Mouse (Mus musculus): ENCODE data around the gene Fbxl14. TPM values are rescaled to one million over a fixed set of nuclear protein-coding genes. Genes with fewer than 3 reads are reported as not detected.
"Not testable (repeated sequence)": the region's sequence is repeated elsewhere in the genome, so short reads cannot be mapped to it uniquely, and the experiment has no call there.

Fbxl14 gene
- 5.3 and 6.0 TPM in 2 replicates for polyA plus RNA-seq (2014; fragmentation: Nextera tagmentation; extraction: Ambion mirVana)

GRCm38 (mm10) chr6:119479343-119479875 lies at the start of gene Fbxl14:
Gene Fbxl14 (plus strand): TSS chr6:119479668.
- peak; percentile 86 for ATAC-seq (ENCODE audit: insufficient number of reproducible peaks, insufficient read depth, low FRiP score, low read depth)
- peak within 1 kb of the TSS; percentile 81 for H3K9ac ChIP-seq (replicated peaks; ENCODE audit: low read depth, low read length)
- H3K27me3 ChIP-seq (ENCODE audit: control insufficient read depth, insufficient read depth, low read length), result no peaks in the 10 kb centered on the region
- H3K9me3 ChIP-seq (ENCODE audit: control insufficient read depth, low read depth, low read length), result no peaks in the 10 kb centered on the region
- H3K27ac ChIP-seq (ENCODE audit: low read length), result peak within 1 kb of the TSS; percentile 98
- peaks cover 4% of the 10 kb centered on the region for H3K36me3 ChIP-seq (ENCODE audit: control insufficient read depth, insufficient read depth, low read length)
- peak within 1 kb of the TSS; percentile 82 for H3K4me3 ChIP-seq (ENCODE audit: low read depth, low read length)
- peak within 1 kb of the TSS; percentile 100 for H3K4me2 ChIP-seq (replicated peaks; ENCODE audit: low read depth, low read length)
- H3K4me1 ChIP-seq (ENCODE audit: control insufficient read depth, insufficient read depth, low read length), result peaks cover 28% of the 10 kb centered on the region
- WGBS, result under 1% methylated on average over 58 of the region's 101 CpGs

GRCm38 (mm10) chr6:119430508-119430907 lies 49.0 kb upstream of the Fbxl14 start:
- no peak; the same call in 1 of the 2 replicates for ATAC-seq (ENCODE audit: insufficient number of reproducible peaks, insufficient read depth, low FRiP score, low read depth)
- Histone ChIP-seq H3K4me2 (replicated peaks; ENCODE audit: low read depth, low read length) (no peak overlapping the region), H3K27ac (ENCODE audit: low read length) (no peak overlapping the region), H3K36me3 (ENCODE audit: control insufficient read depth, insufficient read depth, low read length) (no peaks in the 10 kb centered on the region; the same call in 1 of the 2 replicates), H3K27me3 (ENCODE audit: control insufficient read depth, insufficient read depth, low read length) (no peaks in the 10 kb centered on the region), H3K4me1 (ENCODE audit: control insufficient read depth, insufficient read depth, low read length) (no peaks in the 10 kb centered on the region), H3K4me3 (ENCODE audit: low read depth, low read length) (no peak overlapping the region), H3K9me3 (ENCODE audit: control insufficient read depth, low read depth, low read length) (no peaks in the 10 kb centered on the region), H3K9ac (replicated peaks; ENCODE audit: low read depth, low read length) (no peak overlapping the region)
- 52% methylated on average over 2 of the region's 2 CpGs for WGBS

DNA sequence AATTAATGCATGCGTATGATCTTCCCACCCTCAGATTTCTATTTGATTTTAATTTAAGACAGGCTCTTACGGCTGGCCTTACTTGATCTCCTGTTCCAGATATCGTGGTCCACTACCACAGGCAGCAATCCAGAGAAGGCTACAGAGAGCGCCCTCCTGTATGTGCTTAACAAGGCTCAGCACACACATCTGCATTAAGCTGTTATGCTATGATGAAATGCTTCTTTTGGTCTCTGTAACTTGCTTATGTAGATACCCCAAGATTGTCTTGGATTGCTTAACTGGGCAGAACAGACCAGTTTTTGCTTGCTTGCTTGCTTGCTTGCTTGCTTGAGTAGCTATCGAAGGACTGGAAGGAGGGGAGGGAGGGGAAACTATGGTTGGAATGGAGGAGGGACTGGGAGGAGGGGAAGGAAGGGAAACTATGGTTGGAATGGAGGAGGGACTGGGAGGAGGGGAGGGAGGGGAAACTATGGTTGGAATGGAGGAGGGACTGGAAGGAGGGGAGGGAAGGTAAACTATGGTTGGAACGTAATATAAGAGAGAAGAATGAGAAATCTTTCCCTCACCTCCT lies 47.6 kb upstream of the Fbxl14 start:
- 71% methylated on average over 6 of the region's 6 CpGs for WGBS

DNA sequence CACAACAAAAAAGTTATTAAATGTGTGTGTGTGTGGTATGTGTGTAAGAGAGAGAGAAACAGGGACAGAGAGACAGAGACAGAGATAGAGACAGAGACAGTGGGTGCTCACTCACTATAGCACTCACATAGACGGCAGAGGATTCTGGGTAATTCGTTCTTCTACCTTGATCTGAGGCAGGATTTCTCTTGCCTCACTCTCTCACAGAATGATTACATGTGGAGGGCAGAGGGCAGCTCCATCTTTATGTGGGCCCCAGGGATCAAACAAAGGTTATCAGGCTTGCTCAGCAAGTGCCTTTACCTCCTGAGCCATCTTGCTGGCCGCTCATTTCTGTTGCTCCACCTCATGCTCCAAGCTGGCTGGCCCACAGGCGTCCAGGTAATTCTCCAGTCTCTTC lies 45.1 kb upstream of the Fbxl14 start:
- Histone ChIP-seq H3K27me3 (ENCODE audit: control insufficient read depth, insufficient read depth, low read length) (no peaks in the 10 kb centered on the region), H3K36me3 (ENCODE audit: control insufficient read depth, insufficient read depth, low read length) (no peaks in the 10 kb centered on the region; the same call in 1 of the 2 replicates), H3K4me2 (replicated peaks; ENCODE audit: low read depth, low read length) (no peak overlapping the region), H3K9me3 (ENCODE audit: control insufficient read depth, low read depth, low read length) (no peaks in the 10 kb centered on the region), H3K4me1 (ENCODE audit: control insufficient read depth, insufficient read depth, low read length) (no peaks in the 10 kb centered on the region), H3K9ac (replicated peaks; ENCODE audit: low read depth, low read length) (no peak overlapping the region), H3K27ac (ENCODE audit: low read length) (no peak overlapping the region), H3K4me3 (ENCODE audit: low read depth, low read length) (no peak overlapping the region)
- no peak for ATAC-seq (ENCODE audit: insufficient number of reproducible peaks, insufficient read depth, low FRiP score, low read depth)
- WGBS, result 63% methylated on average over 4 of the region's 4 CpGs

More for the DNA sequence above, 47.6 kb upstream of the Fbxl14 start:
- Histone ChIP-seq H3K4me3 (ENCODE audit: low read depth, low read length) (no peak overlapping the region), H3K9ac (replicated peaks; ENCODE audit: low read depth, low read length) (no peak overlapping the region), H3K27me3 (ENCODE audit: control insufficient read depth, insufficient read depth, low read length) (no peaks in the 10 kb centered on the region), H3K27ac (ENCODE audit: low read length) (no peak overlapping the region), H3K4me1 (ENCODE audit: control insufficient read depth, insufficient read depth, low read length) (no peaks in the 10 kb centered on the region), H3K9me3 (ENCODE audit: control insufficient read depth, low read depth, low read length) (no peaks in the 10 kb centered on the region), H3K36me3 (ENCODE audit: control insufficient read depth, insufficient read depth, low read length) (no peaks in the 10 kb centered on the region; the same call in 1 of the 2 replicates), H3K4me2 (replicated peaks; ENCODE audit: low read depth, low read length) (no peak overlapping the region)
- no peak for ATAC-seq (ENCODE audit: insufficient number of reproducible peaks, insufficient read depth, low FRiP score, low read depth)

- H3K9me3 ChIP-seq (ENCODE audit: control insufficient read depth, low read depth, low read length), result no peaks in the 10 kb centered on the region
- H3K4me3 ChIP-seq (ENCODE audit: low read depth, low read length), result no peak overlapping the region
- H3K27me3 ChIP-seq (ENCODE audit: control insufficient read depth, insufficient read depth, low read length), result no peaks in the 10 kb centered on the region
- no peak overlapping the region for H3K4me2 ChIP-seq (replicated peaks; ENCODE audit: low read depth, low read length)
- H3K4me1 ChIP-seq (ENCODE audit: control insufficient read depth, insufficient read depth, low read length), result no peaks in the 10 kb centered on the region
- ATAC-seq (ENCODE audit: insufficient number of reproducible peaks, insufficient read depth, low FRiP score, low read depth), result no peak
- 57% methylated on average over 8 of the region's 8 CpGs for WGBS
- peaks cover 3% of the 10 kb centered on the region; the same call in 1 of the 2 replicates for H3K36me3 ChIP-seq (ENCODE audit: control insufficient read depth, insufficient read depth, low read length)
- no peak overlapping the region for H3K9ac ChIP-seq (replicated peaks; ENCODE audit: low read depth, low read length)
- H3K27ac ChIP-seq (ENCODE audit: low read length), result no peak overlapping the region
These were observed 41.3 kb upstream of the Fbxl14 start for GRCm38 (mm10) chr6:119437894-119438761.

DNA sequence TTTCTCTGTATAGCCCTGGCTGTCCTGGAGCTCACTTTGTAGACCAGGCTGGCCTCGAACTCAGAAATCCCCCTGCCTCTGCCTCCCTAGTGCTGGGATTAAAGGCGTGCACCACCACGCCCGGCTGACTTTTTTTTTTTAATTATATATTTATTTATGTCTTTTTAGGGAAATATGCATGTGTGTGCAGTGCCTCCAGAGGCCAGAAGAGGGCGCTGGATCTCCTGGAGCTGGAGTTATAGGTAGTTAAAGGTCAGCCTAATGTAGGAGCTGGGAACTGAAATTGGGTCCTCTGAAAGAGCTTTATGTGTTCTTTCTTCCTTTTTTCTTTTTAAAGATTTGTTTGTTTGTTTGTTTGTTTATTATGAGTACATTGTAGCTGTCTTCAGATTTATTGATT lies 36.7 kb upstream of the Fbxl14 start:
- ATAC-seq (ENCODE audit: insufficient number of reproducible peaks, insufficient read depth, low FRiP score, low read depth); H3K4me2 ChIP-seq (replicated peaks; ENCODE audit: low read depth, low read length); H3K36me3 ChIP-seq (ENCODE audit: control insufficient read depth, insufficient read depth, low read length); H3K27me3 ChIP-seq (ENCODE audit: control insufficient read depth, insufficient read depth, low read length); H3K4me3 ChIP-seq (ENCODE audit: low read depth, low read length); H3K9me3 ChIP-seq (ENCODE audit: control insufficient read depth, low read depth, low read length); H3K9ac ChIP-seq (replicated peaks; ENCODE audit: low read depth, low read length); H3K27ac ChIP-seq (ENCODE audit: low read length); H3K4me1 ChIP-seq (ENCODE audit: control insufficient read depth, insufficient read depth, low read length): not testable (repeated sequence)
- 85% methylated on average over 5 of the region's 5 CpGs for WGBS

GRCm38 (mm10) chr6:119443742-119444645 lies 35.5 kb upstream of the Fbxl14 start:
- no peaks in the 10 kb centered on the region for H3K9me3 ChIP-seq (ENCODE audit: control insufficient read depth, low read depth, low read length)
- no peaks in the 10 kb centered on the region for H3K27me3 ChIP-seq (ENCODE audit: control insufficient read depth, insufficient read depth, low read length)
- 26% methylated on average over 12 of the region's 12 CpGs for WGBS
- peak overlapping the region; percentile 14; the same call in 1 of the 2 replicates for H3K4me3 ChIP-seq (ENCODE audit: low read depth, low read length)
- 0 out of 2 replicates have a peak overlapping the region, but pooled peaks have one; percentile 10 for H3K9ac ChIP-seq (replicated peaks; ENCODE audit: low read depth, low read length)
- ATAC-seq (ENCODE audit: insufficient number of reproducible peaks, insufficient read depth, low FRiP score, low read depth), result peak; percentile 73; the same call in 1 of the 2 replicates
- H3K36me3 ChIP-seq (ENCODE audit: control insufficient read depth, insufficient read depth, low read length), result peaks cover 3% of the 10 kb centered on the region; the same call in 1 of the 2 replicates
- peaks cover 9% of the 10 kb centered on the region; the same call in 1 of the 2 replicates for H3K4me1 ChIP-seq (ENCODE audit: control insufficient read depth, insufficient read depth, low read length)
- H3K4me2 ChIP-seq (replicated peaks; ENCODE audit: low read depth, low read length), result peak overlapping the region; percentile 36
- peak overlapping the region; percentile 39 for H3K27ac ChIP-seq (ENCODE audit: low read length)

Data from stomach, embryonic 14.5 days (tissue).